Mouse (Mus musculus) megakaryocyte progenitor cell, adult 5-6 weeks (primary cell): ENCODE measurements around the gene Gm10999. TPM values are rescaled to one million over a fixed set of nuclear protein-coding genes. Genes with fewer than 3 reads are reported as not detected.
"Not testable (repeated sequence)": the region's sequence is repeated elsewhere in the genome, so short reads cannot be mapped to it uniquely, and the experiment has no call there.

Experiments
- ATAC-seq: replicated peaks from 2 replicates; pipeline ENCODE4 v1.8.0; 2016; ENCODE audit warnings: mild to moderate bottlenecking, moderate TSS enrichment, inconsistent platforms; ENCODE audit not compliant: poor library complexity
- total RNA-seq, 2 experiments: library from RNA; stranded (forward) in 1 of 2; stranded (reverse) in 1 of 2; fragments of 157-497, 149-512 nt in 1 of 2; fragments of 200-1000 nt in 1 of 2; gene quantifications; 2 replicates each; pipeline versions ENCODE4 v1.2.3 to v1.2.4; 2015 to 2017

Gene Gm10999
- total RNA-seq (2015) (not detected in 2 replicates), total RNA-seq (2017) (not detected in 2 replicates)

- no peak for ATAC-seq
Observed at GRCm38 (mm10) chr8:129131561-129131960, at the start of gene Gm10999. Gene Gm10999, minus strand, starts transcription at chr8:129131661.

GRCm38 (mm10) chr8:129133475-129133874 is 2.0 kb upstream of the Gm10999 start:
- ATAC-seq, result no peak

GRCm38 (mm10) chr8:129115761-129116160 is 15.7 kb downstream of the Gm10999 start:
- ATAC-seq, result not testable (repeated sequence)

Other genes starting within 250 kb of the Gm10999 start
- gene Ccdc7a, start 66.1 kb downstream of the Gm10999 start, total RNA-seq (2015), result 0.22 TPM in 1 of 2 replicates, not detected in the other
- not detected in 2 replicates for gene Ccdc7a, start 66.1 kb downstream of the Gm10999 start, total RNA-seq (2017)
- gene Ccdc7b, start 64.5 kb downstream of the Gm10999 start, total RNA-seq (2015), result not detected in 2 replicates
- gene Ccdc7b, start 64.5 kb downstream of the Gm10999 start, total RNA-seq (2017), result not detected in 2 replicates
- 11.2 and 15.6 TPM in 2 replicates for gene 2610044O15Rik8, start 102.7 kb upstream of the Gm10999 start, total RNA-seq (2015)
- gene 2610044O15Rik8, start 102.7 kb upstream of the Gm10999 start, total RNA-seq (2017), result 27.3 and 30.7 TPM in 2 replicates